Mouse (Mus musculus) stomach, postnatal 0 days (tissue): ENCODE data around the gene Epo. TPM values are rescaled to one million over a fixed set of nuclear protein-coding genes. Genes with fewer than 3 reads are reported as not detected.

Experiments used
- ATAC-seq: fragments of 200-750 bp; cut with Nextera tagmentation; 2 replicates; pipeline ENCODE4 v1.8.0; 2017; ENCODE audit not compliant: low FRiP score, low TSS enrichment
- DNase-seq: peaks from one replicate; pipeline ENCODE4 v3.0.0-alpha.2; 2016; ENCODE audit warnings: low spot score
- H3K27ac ChIP-seq: fragments of 300-500 bp; sonication (generic); replicated peaks from 2 replicates; pipeline ENCODE4 v1.5.1; 2014; ENCODE audit warnings: mild to moderate bottlenecking, control low read depth
- H3K27me3 ChIP-seq: fragments of 300-500 bp; sonication (generic); 2 replicates; pipeline ENCODE4 v1.6.1; 2014; ENCODE audit warnings: low read length; ENCODE audit not compliant: control insufficient read depth, insufficient read depth
- H3K36me3 ChIP-seq: fragments of 300-500 bp; sonication (generic); 2 replicates; pipeline ENCODE4 v1.6.1; 2014; ENCODE audit warnings: low read length, mixed read lengths; ENCODE audit not compliant: control insufficient read depth, insufficient read depth
- H3K4me1 ChIP-seq: fragments of 300-500 bp; sonication (generic); replicated peaks from 2 replicates; pipeline ENCODE4 v1.6.1; 2014; ENCODE audit warnings: antibody characterized with exemption; ENCODE audit not compliant: control insufficient read depth, insufficient read depth
- H3K4me2 ChIP-seq: fragments of 300-500 bp; sonication (generic); replicated peaks from 2 replicates; pipeline ENCODE4 v1.6.1; 2014; ENCODE audit warnings: low read depth, mild to moderate bottlenecking, control low read depth, moderate library complexity
- H3K4me3 ChIP-seq: fragments of 300-500 bp; sonication (generic); 2 replicates; pipeline ENCODE4 v1.5.1; 2014; ENCODE audit warnings: low read depth, low read length, control low read depth
- H3K9ac ChIP-seq: fragments of 300-500 bp; sonication (generic); 2 replicates; pipeline ENCODE4 v1.6.1; 2014; ENCODE audit warnings: mild to moderate bottlenecking, low read length, control low read depth, mixed read lengths
- H3K9me3 ChIP-seq: fragments of 300-500 bp; sonication (generic); 2 replicates; pipeline ENCODE4 v1.6.1; 2016; ENCODE audit warnings: low read length; ENCODE audit not compliant: control insufficient read depth
- CTCF ChIP-seq: IDR thresholded peaks from 2 replicates; pipeline ENCODE4 v1.5.1; 2016; ENCODE audit warnings: antibody characterized with exemption, low read depth, mild to moderate bottlenecking, moderate library complexity
- EP300 ChIP-seq: optimal IDR thresholded peaks from 2 replicates; pipeline ENCODE3; 2016; ENCODE audit warnings: antibody characterized with exemption
- WGBS: fragments of 180-500 bp; shearing (Covaris S2); extraction: QIAGEN DNeasy Blood & Tissue Kit; methylation state at CpG from one replicate; pipeline ENCODE4 v1.1.7; 2014; 5-methylcytosine and 5-hydroxymethylcytosine counted together
- polyA plus RNA-seq: library from polyadenylated mRNA; unstranded; fragments of >200 nt; fragmentation: Nextera tagmentation; extraction: Ambion mirVana; gene quantifications from 2 replicates; pipeline ENCODE4 v1.2.1, GENCODE M21; 2015

Epo gene
- polyA plus RNA-seq, 1 experiment from 2014 or later = not detected

GRCm38 (mm10) chr5:137562965-137563364, 29.9 kb upstream of the Epo start:
- no peak overlapping the region for H3K4me2 ChIP-seq
- TF ChIP-seq EP300 (no peak), CTCF (no peak)
- H3K27ac ChIP-seq = no peak overlapping the region
- H3K4me3 ChIP-seq = no peak overlapping the region
- no peaks in the 10 kb centered on the region for H3K36me3 ChIP-seq
- H3K4me1 ChIP-seq = no peaks in the 10 kb centered on the region
- H3K9me3 ChIP-seq = no peaks in the 10 kb centered on the region
- WGBS = 56% methylated on average over 10 of the region's 10 CpGs
- no peak for DNase-seq
- ATAC-seq = no peak
- H3K27me3 ChIP-seq = no peaks in the 10 kb centered on the region
- no peak overlapping the region for H3K9ac ChIP-seq

GRCm38 (mm10) chr5:137561556-137561955, 28.5 kb upstream of the Epo start:
- H3K27ac ChIP-seq = no peak overlapping the region

GRCm38 (mm10) chr5:137553898-137554297, 20.9 kb upstream of the Epo start:
- Histone ChIP-seq H3K9me3 (no peaks in the 10 kb centered on the region), H3K4me3 (no peak overlapping the region), H3K27ac (no peak overlapping the region), H3K27me3 (no peaks in the 10 kb centered on the region), H3K36me3 (no peaks in the 10 kb centered on the region), H3K9ac (no peak overlapping the region), H3K4me2 (no peak overlapping the region), H3K4me1 (no peaks in the 10 kb centered on the region)
- ATAC-seq (0 out of 2 replicates have a peak, but pooled peaks have one; percentile 24), DNase-seq (no peak)
- TF ChIP-seq CTCF (no peak), EP300 (no peak)
- 43% methylated on average over 11 of the region's 11 CpGs for WGBS

More at GRCm38 (mm10) chr5:137561556-137561955, 28.5 kb upstream of the Epo start:
- TF ChIP-seq CTCF (no peak), EP300 (no peak)
- H3K4me2 ChIP-seq = no peak overlapping the region
- no peaks in the 10 kb centered on the region for H3K4me1 ChIP-seq
- 58% methylated on average over 6 of the region's 6 CpGs for WGBS
- H3K36me3 ChIP-seq = no peaks in the 10 kb centered on the region
- no peaks in the 10 kb centered on the region for H3K27me3 ChIP-seq
- no peak for DNase-seq
- ATAC-seq = no peak
- H3K9ac ChIP-seq = no peak overlapping the region
- H3K9me3 ChIP-seq = no peaks in the 10 kb centered on the region
- no peak overlapping the region for H3K4me3 ChIP-seq

GRCm38 (mm10) chr5:137553411-137553837, 20.4 kb upstream of the Epo start, which contains the start of gene Actl6b:
Gene Actl6b (plus strand): TSS chr5:137553517.
- WGBS = 1% methylated on average over 36 of the region's 37 CpGs

GRCm38 (mm10) chr5:137553000-137553399, 20.0 kb upstream of the Epo start:
- no peak overlapping the region for H3K27ac ChIP-seq
- ATAC-seq = no peak

More at GRCm38 (mm10) chr5:137553411-137553837, 20.4 kb upstream of the Epo start, which contains the start of gene Actl6b:
- H3K27ac ChIP-seq = no peak within 1 kb of the TSS
- H3K27me3 ChIP-seq = no peaks in the 10 kb centered on the region
- H3K9me3 ChIP-seq = no peaks in the 10 kb centered on the region
- peak within 1 kb of the TSS; percentile 8; the same call in 1 of the 2 replicates for H3K4me2 ChIP-seq
- H3K4me3 ChIP-seq = no peak within 1 kb of the TSS
- ATAC-seq (peak; percentile 80), DNase-seq (peak; percentile 73)
- H3K4me1 ChIP-seq = no peaks in the 10 kb centered on the region
- TF ChIP-seq EP300 (no peak), CTCF (no peak)
- no peak within 1 kb of the TSS for H3K9ac ChIP-seq
- H3K36me3 ChIP-seq = no peaks in the 10 kb centered on the region

GRCm38 (mm10) chr5:137551119-137551518, 18.1 kb upstream of the Epo start:
- no peaks in the 10 kb centered on the region for H3K36me3 ChIP-seq

More at GRCm38 (mm10) chr5:137553000-137553399, 20.0 kb upstream of the Epo start:
- WGBS = 27% methylated on average over 6 of the region's 6 CpGs
- no peak for DNase-seq
- no peaks in the 10 kb centered on the region for H3K9me3 ChIP-seq
- no peaks in the 10 kb centered on the region for H3K27me3 ChIP-seq
- TF ChIP-seq CTCF = no peak
- TF ChIP-seq EP300 = no peak
- no peak overlapping the region for H3K4me3 ChIP-seq
- peak overlapping the region; percentile 8; the same call in 1 of the 2 replicates for H3K4me2 ChIP-seq
- H3K36me3 ChIP-seq = no peaks in the 10 kb centered on the region
- no peaks in the 10 kb centered on the region for H3K4me1 ChIP-seq
- H3K9ac ChIP-seq = no peak overlapping the region

More at GRCm38 (mm10) chr5:137551119-137551518, 18.1 kb upstream of the Epo start:
- H3K27me3 ChIP-seq = no peaks in the 10 kb centered on the region
- 60% methylated on average over 5 of the region's 5 CpGs for WGBS
- no peak overlapping the region for H3K27ac ChIP-seq
- no peaks in the 10 kb centered on the region for H3K9me3 ChIP-seq
- H3K9ac ChIP-seq = no peak overlapping the region
- DNase-seq (no peak), ATAC-seq (no peak)
- no peaks in the 10 kb centered on the region for H3K4me1 ChIP-seq
- no peak overlapping the region for H3K4me3 ChIP-seq
- H3K4me2 ChIP-seq = no peak overlapping the region
- TF ChIP-seq EP300 = no peak
- peak; percentile 59 for TF ChIP-seq CTCF
